Mouse (Mus musculus): ENCODE measurements around the gene Icosl. TPM values are rescaled to one million over a fixed set of nuclear protein-coding genes. Genes with fewer than 3 reads are reported as not detected.
A peak's percentile ranks its signal among the peaks of the same experiment; 100 is the strongest.

The Icosl gene
- total and polyA plus RNA-seq, 3 experiments: 0.64 to 1.5 (median 1.3) TPM

GRCm38 (mm10) chr10:78105548-78105947 lies 36.4 kb downstream of the Icosl start:
- dilution Hi-C loops (cut with MboI; ENCODE audit: extremely low pct_ligation_motif_present, extremely low pct_unique_long_range_greater_than_20kb, low sequenced_read_pairs): no loop called here

GRCm38 (mm10) chr10:78114521-78115092 lies 45.5 kb downstream of the Icosl start:
- Histone ChIP-seq H3K9me3 (replicated peaks; ENCODE audit: low read length) (peaks cover 17% of the 10 kb centered on the region), H3K4me1 (ENCODE audit: control insufficient read depth in 1 of 2, insufficient read depth in 2 of 2) (peaks cover 0 to 10% of the 10 kb centered on the region in 2 experiments; a peak in 2 of 4 replicates), H3K27me3 (replicated peaks) (peaks cover 15% of the 10 kb centered on the region), H3K79me2 (replicated peaks; ENCODE audit: control insufficient read depth, extremely low read depth, insufficient read depth, poor library complexity, severe bottlenecking) (no peaks in the 10 kb centered on the region), H3K27ac (ENCODE audit: insufficient read depth, low read depth) (no peak overlapping the region), H3K36me3 (replicated peaks in 1 of 2; ENCODE audit: control insufficient read depth in 1 of 2, insufficient read depth in 1 of 2, low read length in 1 of 2) (no peaks in the 10 kb centered on the region), H3K9ac (ENCODE audit: insufficient read depth, low read depth) (no peak overlapping the region), H3K4me3 (replicated peaks in 1 of 3; ENCODE audit: low read depth in 2 of 3, low read length in 2 of 3, poor library complexity in 1 of 3) (no peak overlapping the region), H3K4me2 (ENCODE audit: insufficient read depth, low read depth, poor library complexity, severe bottlenecking) (no peak overlapping the region)
- in situ Hi-C loops (cut with MboI; ENCODE audit: low pct_ligation_motif_present, low pct_unique_long_range_greater_than_20kb, low sequenced_read_pairs): no loop called here
- no peak for DNase-seq (ENCODE audit: extremely low read depth)
- dilution Hi-C loops (cut with MboI; ENCODE audit: extremely low pct_ligation_motif_present, extremely low pct_unique_long_range_greater_than_20kb, low sequenced_read_pairs): no loop called here
- TF ChIP-seq POLR2A (IDR thresholded peaks at IDR 0.05; ENCODE audit: low read depth, low read length): no peak
- no peak for TF ChIP-seq MYC (IDR thresholded peaks at IDR 0.05; ENCODE audit: low read depth, low read length)
- no peak for TF ChIP-seq JUN (IDR thresholded peaks at IDR 0.05; ENCODE audit: insufficient read depth, low read depth, low read length)
- TF ChIP-seq ZKSCAN1 (IDR thresholded peaks at IDR 0.05; ENCODE audit: borderline replicate concordance, low read depth, low read length): no peak
- TF ChIP-seq CTCF (conservative IDR thresholded peaks at IDR 0.05 in 1 of 2, IDR thresholded peaks at IDR 0.05 in 1 of 2; ENCODE audit: low read depth in 2 of 2, low read length in 2 of 2): no peak
- no peak for TF ChIP-seq NELFE (IDR thresholded peaks at IDR 0.05; ENCODE audit: low read depth, low read length)
- no peak for TF ChIP-seq SMC3 (IDR thresholded peaks at IDR 0.05; ENCODE audit: low read depth, low read length)
- no peak for TF ChIP-seq CHD2 (IDR thresholded peaks at IDR 0.05; ENCODE audit: low read length)
- TF ChIP-seq USF1 (IDR thresholded peaks at IDR 0.05; ENCODE audit: low read depth, low read length): no peak
- no peak for TF ChIP-seq USF2 (conservative IDR thresholded peaks at IDR 0.05; ENCODE audit: low read depth, low read length)
- no peak for TF ChIP-seq RAD21 (IDR thresholded peaks at IDR 0.05; ENCODE audit: low read depth, low read length)
- TF ChIP-seq KAT2A (IDR thresholded peaks at IDR 0.05; ENCODE audit: insufficient replicate concordance, low read length): no peak
- no peak for TF ChIP-seq TCF12 (IDR thresholded peaks at IDR 0.05; ENCODE audit: low read depth, low read length)

More at GRCm38 (mm10) chr10:78105548-78105947, 36.4 kb downstream of the Icosl start:
- H3K4me3 ChIP-seq (replicated peaks in 1 of 3; ENCODE audit: low read depth in 2 of 3, low read length in 2 of 3, poor library complexity in 1 of 3): no peak overlapping the region
- no peak for DNase-seq (ENCODE audit: extremely low read depth)
- H3K27ac ChIP-seq (ENCODE audit: insufficient read depth, low read depth): no peak overlapping the region
- peaks cover 5 to 13% of the 10 kb centered on the region in 2 experiments for H3K4me1 ChIP-seq (ENCODE audit: control insufficient read depth in 1 of 2, insufficient read depth in 2 of 2)
- TF ChIP-seq PAX5 (IDR thresholded peaks at IDR 0.05; ENCODE audit: low read length) (no peak), MEF2A (IDR thresholded peaks at IDR 0.05; ENCODE audit: borderline replicate concordance, low read depth, low read length) (peak; percentile 58; the same call in 1 of the 2 replicates), GABPA (IDR thresholded peaks at IDR 0.05; ENCODE audit: insufficient replicate concordance, low read depth, low read length) (no peak), NRF1 (IDR thresholded peaks at IDR 0.05; ENCODE audit: low read depth, low read length) (peak; percentile 17; the same call in 1 of the 2 replicates), BHLHE40 (IDR thresholded peaks at IDR 0.05; ENCODE audit: low read depth, low read length) (peak; percentile 56), RAD21 (IDR thresholded peaks at IDR 0.05; ENCODE audit: low read depth, low read length) (no peak)
- no peak overlapping the region for H3K9ac ChIP-seq (ENCODE audit: insufficient read depth, low read depth)
- H3K27me3 ChIP-seq (replicated peaks): peaks cover 10% of the 10 kb centered on the region
- H3K36me3 ChIP-seq (replicated peaks in 1 of 2; ENCODE audit: control insufficient read depth in 1 of 2, insufficient read depth in 1 of 2, low read length in 1 of 2): no peaks in the 10 kb centered on the region
- peaks cover 7% of the 10 kb centered on the region for H3K9me3 ChIP-seq (replicated peaks; ENCODE audit: low read length)
- H3K79me2 ChIP-seq (replicated peaks; ENCODE audit: control insufficient read depth, extremely low read depth, insufficient read depth, poor library complexity, severe bottlenecking): no peaks in the 10 kb centered on the region
- H3K4me2 ChIP-seq (ENCODE audit: insufficient read depth, low read depth, poor library complexity, severe bottlenecking): 0 out of 2 replicates have a peak overlapping the region, but pooled peaks have one; percentile 51
- in situ Hi-C loops (cut with MboI; ENCODE audit: low pct_ligation_motif_present, low pct_unique_long_range_greater_than_20kb, low sequenced_read_pairs): no loop called here

Data from CH12.LX (cell line).